Mouse (Mus musculus): ENCODE data around the gene Golm1. TPM values are rescaled to one million over a fixed set of nuclear protein-coding genes. Genes with fewer than 3 reads are reported as not detected.
A peak's percentile ranks its signal among the peaks of the same experiment; 100 is the strongest.

Gene Golm1
- total and polyA plus RNA-seq, 2 experiments from 2014 or later, result 17.9 to 20.2 TPM

DNA sequence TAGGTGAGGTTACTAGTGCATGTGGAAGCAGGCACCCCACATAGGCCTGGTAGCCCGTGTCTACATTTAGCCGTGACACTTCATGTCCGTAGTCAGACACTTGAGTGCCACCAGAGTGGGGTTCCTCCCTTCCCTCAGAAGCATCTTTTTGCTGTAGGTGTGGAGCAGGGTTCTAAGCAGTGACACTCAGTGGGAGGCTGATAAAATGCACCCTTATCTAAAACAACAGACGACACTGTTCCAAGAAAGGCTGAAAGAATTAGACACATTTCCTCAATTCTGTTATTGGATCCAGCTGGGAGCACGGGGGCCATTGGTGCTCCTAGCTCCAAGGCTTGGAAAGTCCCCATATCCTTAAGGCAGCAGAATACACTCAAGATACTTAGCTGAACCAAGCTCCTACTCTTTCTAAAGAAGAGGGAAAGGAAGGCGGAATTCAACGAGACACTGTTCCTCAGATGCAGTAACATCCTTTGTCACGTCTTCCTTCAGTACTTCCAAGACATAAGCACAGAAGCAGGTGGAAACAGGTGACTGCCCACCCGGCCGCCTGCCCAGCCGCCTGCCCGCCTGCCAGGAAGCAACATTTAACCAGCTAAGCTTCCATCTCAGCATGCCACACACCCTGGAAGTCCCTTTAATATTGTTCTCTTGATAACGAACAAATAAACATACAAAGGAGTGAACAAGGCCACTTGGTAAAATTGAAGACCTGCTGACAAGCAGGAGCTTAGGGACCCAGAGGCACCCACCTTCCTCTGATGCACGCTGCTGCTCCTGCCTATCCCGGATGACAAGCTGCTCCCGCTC lies 36.0 kb downstream of the Golm1 start:
- Histone ChIP-seq H3K4me2 (ENCODE audit: low read depth, low read length) (no peak overlapping the region), H3K9ac (replicated peaks; ENCODE audit: low read length) (no peak overlapping the region), H3K27ac (no peak overlapping the region), H3K36me3 (ENCODE audit: insufficient read depth, low read length) (peaks cover 25% of the 10 kb centered on the region), H3K9me3 (ENCODE audit: low read length) (no peaks in the 10 kb centered on the region), H3K4me3 (ENCODE audit: low read length) (no peak overlapping the region), H3K27me3 (ENCODE audit: insufficient read depth, low read length) (no peaks in the 10 kb centered on the region), H3K4me1 (ENCODE audit: insufficient read depth, low read length) (no peaks in the 10 kb centered on the region)
- ATAC-seq, result no peak
- no peak for DNase-seq (ENCODE audit: low spot score)
- WGBS, result 85% methylated on average over 16 of the region's 16 CpGs
- TF ChIP-seq CTCF (IDR thresholded peaks at IDR 0.05; ENCODE audit: low read depth), result no peak

- Histone ChIP-seq H3K36me3 (ENCODE audit: insufficient read depth, low read length) (peaks cover 38% of the 10 kb centered on the region), H3K27me3 (ENCODE audit: insufficient read depth, low read length) (no peaks in the 10 kb centered on the region), H3K4me1 (ENCODE audit: insufficient read depth, low read length) (no peaks in the 10 kb centered on the region), H3K4me3 (ENCODE audit: low read length) (no peak overlapping the region), H3K9ac (replicated peaks; ENCODE audit: low read length) (no peak overlapping the region), H3K27ac (no peak overlapping the region), H3K4me2 (ENCODE audit: low read depth, low read length) (no peak overlapping the region), H3K9me3 (ENCODE audit: low read length) (no peaks in the 10 kb centered on the region)
- DNase-seq (ENCODE audit: low spot score) (no peak), ATAC-seq (no peak)
- 86% methylated on average over 7 of the region's 7 CpGs for WGBS
- no peak for TF ChIP-seq CTCF (IDR thresholded peaks at IDR 0.05; ENCODE audit: low read depth)
Measured at GRCm38 (mm10) chr13:59637800-59638199, 37.8 kb downstream of the Golm1 start.

DNA sequence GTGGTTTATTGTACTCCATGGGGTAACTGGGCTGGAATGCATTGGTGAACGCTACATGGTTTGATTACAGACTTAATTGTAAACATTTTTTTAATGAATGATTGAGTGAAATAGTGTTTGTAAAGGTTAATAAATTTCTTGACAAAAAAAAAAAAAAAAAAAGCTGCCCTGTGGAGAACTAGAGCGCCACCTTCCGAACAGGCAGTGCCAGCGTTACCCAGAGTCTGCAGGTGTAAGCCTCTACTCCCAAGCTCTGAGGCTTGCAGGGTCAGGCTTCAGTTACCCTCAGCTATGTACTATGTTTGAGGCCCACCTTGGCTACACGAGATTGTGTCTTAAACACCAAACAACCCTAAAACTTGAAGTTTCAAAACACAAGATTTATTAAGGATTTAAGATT lies 41.0 kb downstream of the Golm1 start:
- H3K36me3 ChIP-seq (ENCODE audit: insufficient read depth, low read length), result peaks cover 65% of the 10 kb centered on the region
- ATAC-seq, result no peak

GRCm38 (mm10) chr13:59626739-59627138 lies 48.9 kb downstream of the Golm1 start:
- no peak for DNase-seq (ENCODE audit: low spot score)
- H3K4me3 ChIP-seq (ENCODE audit: low read length), result no peak overlapping the region
- H3K36me3 ChIP-seq (ENCODE audit: insufficient read depth, low read length), result peaks cover 64% of the 10 kb centered on the region
- no peak for ATAC-seq
- WGBS, result 93% methylated on average over 7 of the region's 7 CpGs
- H3K9ac ChIP-seq (replicated peaks; ENCODE audit: low read length), result no peak overlapping the region
- no peak for TF ChIP-seq CTCF (IDR thresholded peaks at IDR 0.05; ENCODE audit: low read depth)
- no peak overlapping the region for H3K27ac ChIP-seq
- H3K4me1 ChIP-seq (ENCODE audit: insufficient read depth, low read length), result no peaks in the 10 kb centered on the region
- no peak overlapping the region for H3K4me2 ChIP-seq (ENCODE audit: low read depth, low read length)
- H3K9me3 ChIP-seq (ENCODE audit: low read length), result no peaks in the 10 kb centered on the region
- H3K27me3 ChIP-seq (ENCODE audit: insufficient read depth, low read length), result no peaks in the 10 kb centered on the region

More for the DNA sequence above, 41.0 kb downstream of the Golm1 start:
- H3K9ac ChIP-seq (replicated peaks; ENCODE audit: low read length), result no peak overlapping the region
- no peak for DNase-seq (ENCODE audit: low spot score)
- H3K27me3 ChIP-seq (ENCODE audit: insufficient read depth, low read length), result no peaks in the 10 kb centered on the region
- H3K9me3 ChIP-seq (ENCODE audit: low read length), result no peaks in the 10 kb centered on the region
- H3K4me3 ChIP-seq (ENCODE audit: low read length), result no peak overlapping the region
- H3K27ac ChIP-seq, result no peak overlapping the region
- TF ChIP-seq CTCF (IDR thresholded peaks at IDR 0.05; ENCODE audit: low read depth), result 0 out of 2 replicates have a peak, but pooled peaks have one; percentile 7
- no peak overlapping the region for H3K4me2 ChIP-seq (ENCODE audit: low read depth, low read length)
- no peaks in the 10 kb centered on the region for H3K4me1 ChIP-seq (ENCODE audit: insufficient read depth, low read length)
- 80% methylated on average over 5 of the region's 5 CpGs for WGBS

- no peak for ATAC-seq
- WGBS, result 92% methylated on average over 5 of the region's 5 CpGs
Measured at GRCm38 (mm10) chr13:59624903-59625302, 50.7 kb downstream of the Golm1 start.

GRCm38 (mm10) chr13:59624389-59624788 lies 51.2 kb downstream of the Golm1 start:
- 87% methylated on average over 3 of the region's 3 CpGs for WGBS
- no peak overlapping the region for H3K4me3 ChIP-seq (ENCODE audit: low read length)
- TF ChIP-seq CTCF (IDR thresholded peaks at IDR 0.05; ENCODE audit: low read depth), result no peak

More at GRCm38 (mm10) chr13:59624903-59625302, 50.7 kb downstream of the Golm1 start:
- H3K4me3 ChIP-seq (ENCODE audit: low read length), result no peak overlapping the region
- H3K9ac ChIP-seq (replicated peaks; ENCODE audit: low read length), result no peak overlapping the region
- no peak for TF ChIP-seq CTCF (IDR thresholded peaks at IDR 0.05; ENCODE audit: low read depth)
- no peak overlapping the region for H3K27ac ChIP-seq
- no peak overlapping the region for H3K4me2 ChIP-seq (ENCODE audit: low read depth, low read length)
- H3K27me3 ChIP-seq (ENCODE audit: insufficient read depth, low read length), result no peaks in the 10 kb centered on the region
- H3K4me1 ChIP-seq (ENCODE audit: insufficient read depth, low read length), result no peaks in the 10 kb centered on the region
- DNase-seq (ENCODE audit: low spot score), result no peak
- no peaks in the 10 kb centered on the region for H3K9me3 ChIP-seq (ENCODE audit: low read length)
- H3K36me3 ChIP-seq (ENCODE audit: insufficient read depth, low read length), result peaks cover 53% of the 10 kb centered on the region

More at GRCm38 (mm10) chr13:59624389-59624788, 51.2 kb downstream of the Golm1 start:
- H3K27me3 ChIP-seq (ENCODE audit: insufficient read depth, low read length), result no peaks in the 10 kb centered on the region
- H3K27ac ChIP-seq, result no peak overlapping the region
- H3K4me1 ChIP-seq (ENCODE audit: insufficient read depth, low read length), result no peaks in the 10 kb centered on the region
- H3K4me2 ChIP-seq (ENCODE audit: low read depth, low read length), result no peak overlapping the region
- no peaks in the 10 kb centered on the region for H3K9me3 ChIP-seq (ENCODE audit: low read length)
- H3K9ac ChIP-seq (replicated peaks; ENCODE audit: low read length), result no peak overlapping the region
- peaks cover 49% of the 10 kb centered on the region for H3K36me3 ChIP-seq (ENCODE audit: insufficient read depth, low read length)
- DNase-seq (ENCODE audit: low spot score) (no peak), ATAC-seq (no peak)
